17 mouse cellular contexts compared by ENCODE assay signal in the genomic region with DNA sequence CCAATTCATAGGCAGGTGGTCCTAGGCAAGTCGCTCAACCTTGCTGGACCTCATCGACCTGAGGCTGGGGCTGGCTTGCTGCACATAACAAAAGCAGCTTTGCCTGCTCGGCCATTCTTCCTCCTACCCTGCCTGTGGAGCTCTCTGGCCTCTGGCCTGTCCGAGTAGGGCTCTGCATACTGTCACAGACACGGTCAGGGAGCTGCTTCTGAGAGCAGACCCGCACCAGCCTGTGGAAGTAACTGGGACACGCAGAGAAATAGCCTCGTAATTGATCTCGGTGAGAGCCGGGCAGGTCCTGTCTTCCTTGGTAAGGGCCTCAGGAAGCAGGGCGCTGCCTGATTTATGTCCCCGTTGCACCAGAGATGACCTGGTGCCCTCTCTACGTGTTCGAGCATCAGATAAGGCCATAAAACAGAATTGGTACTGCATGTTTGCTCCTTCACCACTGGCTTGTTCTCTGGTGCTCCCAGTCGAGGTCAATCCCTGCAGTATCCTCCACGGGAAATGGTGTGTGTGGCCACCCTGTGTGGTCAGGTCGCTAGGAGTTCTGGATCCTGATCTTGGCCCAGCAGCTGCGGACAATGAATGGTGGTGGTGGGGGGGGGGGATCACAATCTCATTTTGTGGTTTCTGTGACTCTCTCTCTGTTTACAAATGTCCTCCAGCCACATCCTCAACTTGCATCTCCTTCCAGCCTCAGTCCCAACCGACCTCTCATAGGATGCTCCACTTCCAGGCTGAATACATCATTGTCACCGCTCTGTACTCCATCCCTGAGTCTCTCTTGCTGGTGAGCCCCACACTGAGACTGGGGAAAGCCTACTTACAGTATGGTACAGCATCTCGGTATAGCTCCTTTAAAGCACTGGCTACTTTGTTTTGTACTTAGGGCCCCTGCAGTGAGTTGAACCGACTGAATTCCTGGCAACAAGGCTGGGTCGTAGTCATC. TPM values are rescaled to one million over a fixed set of nuclear protein-coding genes. Genes with fewer than 3 reads are reported as not detected.
DNase-seq lines count a peak whose midpoint lies in the region; ATAC-seq and TF ChIP-seq lines count a peak whose summit lies in the region.
"Had no signal": no experiment of that assay in that cellular context is flagged by ENCODE, and none has a peak within 500 bp of the region (broad histone marks: within the 10 kb centered on the region; RNA-seq: fewer than 3 reads in every experiment).

No protein-coding gene starts in this region.

- H3K27ac ChIP-seq in liver, embryonic 11.5 days (ENCODE audit: low read depth, low read length), result no peak overlapping the region
- H3K27ac ChIP-seq in liver, embryonic 12.5 days, result no peak overlapping the region
- H3K27ac ChIP-seq: embryonic facial prominence, embryonic 12.5 days; liver, embryonic 15.5 days had no signal

- H3K27me3 ChIP-seq in liver, embryonic 11.5 days (replicated peaks; ENCODE audit: control insufficient read depth, insufficient read depth, low read length), result no peaks in the 10 kb centered on the region
- peaks cover 15% of the 10 kb centered on the region for H3K27me3 ChIP-seq in liver, embryonic 12.5 days (replicated peaks)
- H3K27me3 ChIP-seq in myocyte (ENCODE audit: control insufficient read depth, insufficient read depth, insufficient read length), result no peaks in the 10 kb centered on the region
- H3K27me3 ChIP-seq: embryonic facial prominence, embryonic 12.5 days had no signal

- no peak for ATAC-seq in liver, embryonic 11.5 days (replicated peaks; ENCODE audit: low FRiP score)
- no peak for ATAC-seq in liver, embryonic 12.5 days

- no peak for DNase-seq in liver, embryonic 11.5 days (ENCODE audit: low spot score)
- DNase-seq in Muller cell, postnatal 12 days (ENCODE audit: inconsistent ontology term), result peak; percentile 11
- peak; percentile 44 for DNase-seq in embryo, embryonic 11 days
- no peak for DNase-seq in urinary bladder, postnatal 25 days (ENCODE audit: low spot score)
- no peak for DNase-seq in thymus, adult 18-20 months
- DNase-seq in cerebellum, postnatal 4 days (ENCODE audit: low spot score in 2 of 2), result no peak
- DNase-seq: adrenal gland, adult 2 months; cerebellum, adult 2 months; heart, adult 18-20 months; heart, postnatal 36 days; kidney, adult 18-20 months; right cerebral cortex, postnatal 4 days; thymus, postnatal 36 days had no signal

- WGBS in liver, embryonic 11.5 days, result 25% methylated on average over 23 of the region's 23 CpGs
- 25% methylated on average over 23 of the region's 23 CpGs for WGBS in liver, embryonic 12.5 days (ENCODE audit: insufficient replicate concordance)

- TF ChIP-seq POLR2A in myocyte (IDR thresholded peaks at IDR 0.05; ENCODE audit: insufficient read length, low read depth), result no peak

- no peak overlapping the region for H3K4me3 ChIP-seq in liver, embryonic 11.5 days (ENCODE audit: low read depth, low read length)
- no peak overlapping the region for H3K4me3 ChIP-seq in liver, embryonic 12.5 days
- no peak overlapping the region for H3K4me3 ChIP-seq in myocyte
- H3K4me3 ChIP-seq: embryonic facial prominence, embryonic 12.5 days; liver, embryonic 15.5 days had no signal

- H3K9ac ChIP-seq in liver, embryonic 11.5 days (ENCODE audit: low read depth, low read length), result 0 out of 2 replicates have a peak overlapping the region, but pooled peaks have one; percentile 22
- no peak overlapping the region for H3K9ac ChIP-seq in liver, embryonic 12.5 days
- H3K9ac ChIP-seq: embryonic facial prominence, embryonic 12.5 days; liver, embryonic 15.5 days had no signal

- H3K4me1 ChIP-seq in liver, embryonic 11.5 days (replicated peaks; ENCODE audit: control insufficient read depth, insufficient read depth, low read length), result peaks cover 21% of the 10 kb centered on the region
- peaks cover 13% of the 10 kb centered on the region for H3K4me1 ChIP-seq in liver, embryonic 12.5 days

- H3K36me3 ChIP-seq in liver, embryonic 11.5 days (ENCODE audit: control insufficient read depth, insufficient read depth, low read length), result no peaks in the 10 kb centered on the region
- no peaks in the 10 kb centered on the region for H3K36me3 ChIP-seq in liver, embryonic 12.5 days
- no peaks in the 10 kb centered on the region for H3K36me3 ChIP-seq in myocyte (ENCODE audit: control insufficient read depth, insufficient read depth)
- H3K36me3 ChIP-seq: embryonic facial prominence, embryonic 12.5 days; liver, embryonic 15.5 days had no signal

- no peaks in the 10 kb centered on the region for H3K79me2 ChIP-seq in myocyte (ENCODE audit: control insufficient read depth, insufficient read depth)

- no peak overlapping the region for H3ac ChIP-seq in myocyte (ENCODE audit: control insufficient read depth, insufficient read length)

- no peak overlapping the region for H3K4me2 ChIP-seq in liver, embryonic 11.5 days
- H3K4me2 ChIP-seq in liver, embryonic 12.5 days, result no peak overlapping the region
- H3K4me2 ChIP-seq in myocyte (ENCODE audit: low read depth), result no peak overlapping the region
- H3K4me2 ChIP-seq: embryonic facial prominence, embryonic 12.5 days; liver, embryonic 15.5 days had no signal

- H3K9me3 ChIP-seq in liver, embryonic 11.5 days (ENCODE audit: control insufficient read depth, low read length), result no peaks in the 10 kb centered on the region
- H3K9me3 ChIP-seq in liver, embryonic 12.5 days (replicated peaks), result no peaks in the 10 kb centered on the region
- H3K9me3 ChIP-seq: embryonic facial prominence, embryonic 12.5 days; liver, embryonic 15.5 days had no signal

TF ChIP-seq in myocyte, 11 proteins besides CTCF, POLR2A, EP300 and RAD21:
- TF ChIP-seq MYOG (IDR thresholded peaks at IDR 0.05; ENCODE audit: control insufficient read depth in 1 of 3, insufficient read depth in 1 of 3, insufficient read length in 2 of 3, low read depth in 2 of 3), result peak in 1 of 3 experiments; percentile 38
- TF ChIP-seq SRF (IDR thresholded peaks at IDR 0.05; ENCODE audit: control insufficient read depth, insufficient read length, low read depth), result no peak
- TF ChIP-seq MYOD1 (IDR thresholded peaks at IDR 0.05; ENCODE audit: control insufficient read depth in 1 of 3, insufficient read length in 2 of 3, low read depth in 2 of 3), result peak in 2 of 3 experiments; percentile 10 to 44

RNA-seq across cellular contexts. Expression of gene Phc2, which starts 12.5 kb away (rescaled TPM):
- 39.3 and 40.4 TPM in 2 replicates for polyA plus RNA-seq in liver, embryonic 11.5 days (2014; fragmentation: Nextera tagmentation; extraction: Ambion mirVana)
- 30.9 and 33.2 TPM in 2 replicates for polyA plus RNA-seq in liver, embryonic 12.5 days (2016; fragmentation: Nextera tagmentation; extraction: Ambion mirVana)
- 100 TPM for polyA plus RNA-seq in myocyte (2012; fragmentation: generic; extraction: Trizol)

RNA-seq across cellular contexts. Expression of gene Tlr12, which starts 23.6 kb away (rescaled TPM):
- polyA plus RNA-seq in liver, embryonic 11.5 days (2014; fragmentation: Nextera tagmentation; extraction: Ambion mirVana), result 0.81 and 0.88 TPM in 2 replicates
- polyA plus RNA-seq in liver, embryonic 12.5 days (2016; fragmentation: Nextera tagmentation; extraction: Ambion mirVana), result 1.4 and 1.5 TPM in 2 replicates
- not detected for polyA plus RNA-seq in myocyte (2012; fragmentation: generic; extraction: Trizol)

RNA-seq across cellular contexts. Expression of gene Zscan20, which starts 32.1 kb away (rescaled TPM):
- 2.4 and 3.9 TPM in 2 replicates for polyA plus RNA-seq in liver, embryonic 11.5 days (2014; fragmentation: Nextera tagmentation; extraction: Ambion mirVana)
- polyA plus RNA-seq in liver, embryonic 12.5 days (2016; fragmentation: Nextera tagmentation; extraction: Ambion mirVana), result 1.7 and 1.8 TPM in 2 replicates
- polyA plus RNA-seq in myocyte (2012; fragmentation: generic; extraction: Trizol), result 2.8 TPM

Comparison
In these comparisons a context has a peak if more than half of its experiments do, and no peak if none do; other contexts are left out.
1. DNase-seq: peak in Muller cell, postnatal 12 days (single experiment) and embryo, embryonic 11 days (single experiment); none in liver, embryonic 11.5 days (single experiment), urinary bladder, postnatal 25 days (single experiment), thymus, adult 18-20 months (0 of 2) and cerebellum, postnatal 4 days (0 of 2).